Mouse (Mus musculus) T-helper 2 cell (primary cell): ENCODE measurements around the gene AC131692.1.
"Not testable (repeated sequence)": the region's sequence is repeated elsewhere in the genome, so short reads cannot be mapped to it uniquely, and the experiment has no call there.

Source experiments
- in situ Hi-C: fragments of 300-600 bp; cut with MboI, MseI; formaldehyde crosslinking; loops from one replicate; pipeline ENCODE4 v1.15.1; 2025; ENCODE audit warnings: high pct_unique_total_duplicates

The AC131692.1 gene

GRCm38 (mm10) chr19:6117346-6117985, 23.2 kb downstream of the AC131692.1 start:
- in situ Hi-C loops, result loop anchor here (5.0 kb wide), 1 partner anchor 60 kb away; the partner anchor contains the start of genes Fau and Mrpl49

- in situ Hi-C loops, result loop anchor here (5.0 kb wide), 1 partner anchor 61 kb away; the partner anchor contains the start of genes Fau and Mrpl49
These were observed 23.9 kb downstream of the AC131692.1 start, which contains the start of gene Sac3d1 for GRCm38 (mm10) chr19:6117986-6118676. Sac3d1 (minus strand) TSS chr19:6118650.

GRCm38 (mm10) chr19:6118677-6119185, 24.5 kb downstream of the AC131692.1 start:
- in situ Hi-C loops, result loop anchor here (5.0 kb wide), 1 partner anchor 61 kb away; the partner anchor contains the start of genes Fau and Mrpl49

- in situ Hi-C loops, result loop anchor here (5.0 kb wide), 1 partner anchor 159 kb away; the partner anchor contains the start of gene Pola2
These were observed 27.5 kb downstream of the AC131692.1 start for GRCm38 (mm10) chr19:6121761-6122160.

- in situ Hi-C loops, result loop anchor here (5.0 kb wide), 1 partner anchor 161 kb away; the partner anchor contains the start of gene Pola2
These were observed 29.1 kb downstream of the AC131692.1 start for GRCm38 (mm10) chr19:6123330-6123729.

GRCm38 (mm10) chr19:6124898-6125297, 30.7 kb downstream of the AC131692.1 start:
- in situ Hi-C loops, result loop anchor here (5.0 kb wide), 1 partner anchor 163 kb away; the partner anchor contains the start of gene Pola2

- in situ Hi-C loops, result no loop called here
These were observed 32.1 kb downstream of the AC131692.1 start for GRCm38 (mm10) chr19:6126289-6126688.

GRCm38 (mm10) chr19:6126789-6127580, 32.8 kb downstream of the AC131692.1 start:
- in situ Hi-C loops, result no loop called here

GRCm38 (mm10) chr19:6127760-6128341, 33.6 kb downstream of the AC131692.1 start, which contains the start of gene Snx15:
Snx15 (minus strand) TSS chr19:6128304.
- in situ Hi-C loops, result no loop called here

GRCm38 (mm10) chr19:6130414-6131128, 36.4 kb downstream of the AC131692.1 start:
- in situ Hi-C loops, result not testable (repeated sequence)

GRCm38 (mm10) chr19:6132171-6132827, 38.1 kb downstream of the AC131692.1 start:
- in situ Hi-C loops, result no loop called here

GRCm38 (mm10) chr19:6133197-6133596, 39.0 kb downstream of the AC131692.1 start:
- in situ Hi-C loops, result not testable (repeated sequence)

- in situ Hi-C loops, result no loop called here
These were observed 42.2 kb downstream of the AC131692.1 start for GRCm38 (mm10) chr19:6136397-6136796.

- in situ Hi-C loops, result no loop called here
These were observed 45.5 kb downstream of the AC131692.1 start for GRCm38 (mm10) chr19:6139701-6140100.

GRCm38 (mm10) chr19:6140374-6140677, 46.1 kb downstream of the AC131692.1 start:
- in situ Hi-C loops, result no loop called here

GRCm38 (mm10) chr19:6140678-6141393, 46.6 kb downstream of the AC131692.1 start, which contains the start of gene Batf2:
Batf2 (plus strand) TSS chr19:6140983.
- in situ Hi-C loops, result no loop called here

GRCm38 (mm10) chr19:6141394-6141749, 47.2 kb downstream of the AC131692.1 start, which contains the start of gene Arl2:
Arl2 (minus strand) TSS chr19:6141548.
- in situ Hi-C loops, result no loop called here

GRCm38 (mm10) chr19:6144842-6145241, 50.6 kb downstream of the AC131692.1 start:
- in situ Hi-C loops, result no loop called here
